Mouse (Mus musculus): ENCODE measurements around the gene Clk1. TPM values are rescaled to one million over a fixed set of nuclear protein-coding genes. Genes with fewer than 3 reads are reported as not detected.

Gene Clk1
- 79.8 TPM in 2 replicates for polyA plus RNA-seq (2015; fragmentation: Nextera tagmentation; extraction: Ambion mirVana)

DNA sequence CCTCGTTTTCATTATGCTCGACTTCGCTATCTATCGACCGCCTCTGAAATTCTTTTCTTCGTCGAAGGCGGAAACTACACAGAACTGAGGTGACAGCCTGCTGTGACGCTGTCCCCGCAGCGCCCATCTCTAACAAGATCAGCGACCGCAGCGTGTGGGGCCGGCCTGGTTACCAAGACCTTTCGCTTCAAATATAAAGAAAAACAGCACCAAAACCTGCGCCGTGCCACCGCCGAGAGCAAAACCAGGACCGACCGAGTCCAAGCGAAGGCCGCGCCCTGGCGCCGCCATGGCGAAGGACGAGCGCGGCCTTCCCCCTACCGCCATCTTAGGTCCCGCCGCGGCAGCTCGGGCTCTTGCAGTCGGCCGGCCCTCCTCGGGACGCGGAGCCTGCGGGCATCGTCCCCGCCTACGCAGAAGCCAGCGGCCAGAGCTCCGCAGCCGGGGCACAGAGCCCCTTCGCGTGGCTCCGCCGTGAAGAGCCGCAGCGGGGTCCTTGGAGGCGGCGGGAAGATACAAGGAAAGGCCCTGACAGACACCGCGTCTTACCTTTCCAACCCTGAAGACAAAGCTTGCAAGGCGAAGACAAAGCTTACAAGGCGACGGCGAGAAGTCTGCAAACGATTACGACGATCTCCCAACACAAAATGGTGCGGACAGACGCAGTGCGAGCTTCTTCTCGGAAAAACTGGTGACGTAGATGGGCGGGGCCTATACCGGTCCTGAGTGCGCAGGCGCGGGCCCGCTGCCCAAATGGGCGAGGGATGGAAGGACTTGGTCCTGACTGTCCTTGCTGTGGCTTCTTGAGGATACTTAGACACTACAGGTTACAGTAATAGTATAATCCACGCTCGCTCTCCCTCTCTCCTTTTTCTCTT lies at the start of gene Clk1:
Gene Clk1 (minus strand): TSS at position 696 of the 878 bp plus-strand sequence.
- peak within 1 kb of the TSS; percentile 75 for H3K4me2 ChIP-seq
- peaks cover 31% of the 10 kb centered on the region for H3K36me3 ChIP-seq (replicated peaks)
- H3K27me3 ChIP-seq = no peaks in the 10 kb centered on the region
- peak within 1 kb of the TSS; percentile 100 for H3K9ac ChIP-seq
- H3K27ac ChIP-seq (replicated peaks) = peak within 1 kb of the TSS; percentile 99
- H3K4me1 ChIP-seq (replicated peaks) = peaks cover 33% of the 10 kb centered on the region
- ATAC-seq (ENCODE audit: insufficient read depth) = peak; percentile 89
- WGBS (ENCODE audit: insufficient replicate concordance) = under 1% methylated on average over 79 of the region's 79 CpGs
- peak within 1 kb of the TSS; percentile 100 for H3K4me3 ChIP-seq (replicated peaks)
- no peaks in the 10 kb centered on the region for H3K9me3 ChIP-seq (replicated peaks)

- peaks cover 95% of the 10 kb centered on the region for H3K36me3 ChIP-seq (replicated peaks)
- WGBS (ENCODE audit: insufficient replicate concordance) = 91% methylated on average over 4 of the region's 4 CpGs
These were observed 41.7 kb upstream of the Clk1 start for GRCm38 (mm10) chr1:58465561-58465960.

GRCm38 (mm10) chr1:58465042-58465441 lies 41.2 kb upstream of the Clk1 start:
- no peak for ATAC-seq (ENCODE audit: insufficient read depth)
- Histone ChIP-seq H3K36me3 (replicated peaks) (peaks cover 95% of the 10 kb centered on the region), H3K4me1 (replicated peaks) (no peaks in the 10 kb centered on the region), H3K27me3 (no peaks in the 10 kb centered on the region), H3K4me2 (no peak overlapping the region), H3K9ac (no peak overlapping the region), H3K4me3 (replicated peaks) (no peak overlapping the region), H3K27ac (replicated peaks) (no peak overlapping the region), H3K9me3 (replicated peaks) (no peaks in the 10 kb centered on the region)
- 85% methylated on average over 4 of the region's 4 CpGs for WGBS (ENCODE audit: insufficient replicate concordance)

More at GRCm38 (mm10) chr1:58465561-58465960, 41.7 kb upstream of the Clk1 start:
- H3K27me3 ChIP-seq = no peaks in the 10 kb centered on the region
- no peak overlapping the region for H3K9ac ChIP-seq
- H3K9me3 ChIP-seq (replicated peaks) = no peaks in the 10 kb centered on the region
- no peak overlapping the region for H3K27ac ChIP-seq (replicated peaks)
- ATAC-seq (ENCODE audit: insufficient read depth) = no peak
- H3K4me1 ChIP-seq (replicated peaks) = no peaks in the 10 kb centered on the region
- H3K4me2 ChIP-seq = no peak overlapping the region
- H3K4me3 ChIP-seq (replicated peaks) = no peak overlapping the region

- H3K9me3 ChIP-seq (replicated peaks) = no peaks in the 10 kb centered on the region
- H3K27ac ChIP-seq (replicated peaks) = no peak overlapping the region
- 88% methylated on average over 2 of the region's 2 CpGs for WGBS (ENCODE audit: insufficient replicate concordance)
- no peak overlapping the region for H3K4me2 ChIP-seq
- H3K27me3 ChIP-seq = no peaks in the 10 kb centered on the region
- no peaks in the 10 kb centered on the region for H3K4me1 ChIP-seq (replicated peaks)
- no peak overlapping the region for H3K4me3 ChIP-seq (replicated peaks)
- no peak for ATAC-seq (ENCODE audit: insufficient read depth)
- peaks cover 93% of the 10 kb centered on the region for H3K36me3 ChIP-seq (replicated peaks)
- no peak overlapping the region for H3K9ac ChIP-seq
These were observed 40.1 kb upstream of the Clk1 start for GRCm38 (mm10) chr1:58463935-58464334.

GRCm38 (mm10) chr1:58460566-58460965 lies 36.7 kb upstream of the Clk1 start:
- no peak overlapping the region for H3K4me2 ChIP-seq
- H3K9ac ChIP-seq = no peak overlapping the region
- no peaks in the 10 kb centered on the region for H3K27me3 ChIP-seq
- 80% methylated on average over 3 of the region's 3 CpGs for WGBS (ENCODE audit: insufficient replicate concordance)
- H3K36me3 ChIP-seq (replicated peaks) = peaks cover 93% of the 10 kb centered on the region
- no peaks in the 10 kb centered on the region for H3K9me3 ChIP-seq (replicated peaks)
- H3K4me3 ChIP-seq (replicated peaks) = no peak overlapping the region
- no peak overlapping the region for H3K27ac ChIP-seq (replicated peaks)
- no peaks in the 10 kb centered on the region for H3K4me1 ChIP-seq (replicated peaks)
- ATAC-seq (ENCODE audit: insufficient read depth) = no peak

- Histone ChIP-seq H3K36me3 (replicated peaks) (peaks cover 84% of the 10 kb centered on the region), H3K4me1 (replicated peaks) (no peaks in the 10 kb centered on the region), H3K4me2 (no peak overlapping the region), H3K9ac (no peak overlapping the region), H3K27me3 (no peaks in the 10 kb centered on the region), H3K4me3 (replicated peaks) (no peak overlapping the region), H3K27ac (replicated peaks) (no peak overlapping the region), H3K9me3 (replicated peaks) (no peaks in the 10 kb centered on the region)
- ATAC-seq (ENCODE audit: insufficient read depth) = no peak
- 77% methylated on average over 2 of the region's 2 CpGs for WGBS (ENCODE audit: insufficient replicate concordance)
These were observed 35.0 kb upstream of the Clk1 start for GRCm38 (mm10) chr1:58458867-58459266.

GRCm38 (mm10) chr1:58458175-58458574 lies 34.3 kb upstream of the Clk1 start:
- H3K36me3 ChIP-seq (replicated peaks) = peaks cover 84% of the 10 kb centered on the region
- no peaks in the 10 kb centered on the region for H3K4me1 ChIP-seq (replicated peaks)
- no peak overlapping the region for H3K9ac ChIP-seq
- no peak overlapping the region for H3K4me3 ChIP-seq (replicated peaks)
- H3K27me3 ChIP-seq = no peaks in the 10 kb centered on the region
- 82% methylated on average over 5 of the region's 5 CpGs for WGBS (ENCODE audit: insufficient replicate concordance)
- ATAC-seq (ENCODE audit: insufficient read depth) = no peak
- no peaks in the 10 kb centered on the region for H3K9me3 ChIP-seq (replicated peaks)
- H3K4me2 ChIP-seq = no peak overlapping the region
- H3K27ac ChIP-seq (replicated peaks) = no peak overlapping the region

GRCm38 (mm10) chr1:58454316-58454715 lies 30.4 kb upstream of the Clk1 start:
- Histone ChIP-seq H3K9ac (no peak overlapping the region), H3K9me3 (replicated peaks) (no peaks in the 10 kb centered on the region), H3K36me3 (replicated peaks) (peaks cover 75% of the 10 kb centered on the region), H3K27ac (replicated peaks) (no peak overlapping the region), H3K4me1 (replicated peaks) (no peaks in the 10 kb centered on the region), H3K4me3 (replicated peaks) (no peak overlapping the region), H3K4me2 (no peak overlapping the region), H3K27me3 (no peaks in the 10 kb centered on the region)
- 75% methylated on average over 6 of the region's 6 CpGs for WGBS (ENCODE audit: insufficient replicate concordance)
- ATAC-seq (ENCODE audit: insufficient read depth) = no peak

DNA sequence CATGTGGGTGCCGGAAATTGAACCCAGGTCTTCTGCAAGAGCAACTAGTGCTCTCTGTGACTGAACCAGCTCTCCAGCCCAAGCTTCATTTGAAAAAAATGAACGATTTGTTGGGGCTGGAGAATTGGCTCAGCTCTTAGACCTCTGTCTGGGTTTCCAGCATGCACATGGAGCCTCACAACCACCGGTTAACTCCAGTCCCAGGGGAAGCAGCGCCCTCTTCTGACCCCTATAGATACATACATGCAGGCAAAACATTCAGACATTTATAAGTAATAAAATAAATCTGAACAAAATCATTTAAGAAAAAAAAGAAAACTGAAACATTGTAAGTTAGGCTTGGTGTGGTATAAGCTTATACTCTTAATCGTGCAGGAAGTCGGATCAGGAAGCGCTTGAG lies 24.5 kb upstream of the Clk1 start:
- 67% methylated on average over 7 of the region's 7 CpGs for WGBS (ENCODE audit: insufficient replicate concordance)

GRCm38 (mm10) chr1:58447766-58448165 lies 23.9 kb upstream of the Clk1 start:
- 84% methylated on average over 7 of the region's 7 CpGs for WGBS (ENCODE audit: insufficient replicate concordance)
- peaks cover 32% of the 10 kb centered on the region for H3K36me3 ChIP-seq (replicated peaks)
- H3K27ac ChIP-seq (replicated peaks) = no peak overlapping the region
- no peak overlapping the region for H3K4me3 ChIP-seq (replicated peaks)
- no peak for ATAC-seq (ENCODE audit: insufficient read depth)
- no peak overlapping the region for H3K4me2 ChIP-seq
- H3K9ac ChIP-seq = no peak overlapping the region
- H3K9me3 ChIP-seq (replicated peaks) = no peaks in the 10 kb centered on the region
- peaks cover 25% of the 10 kb centered on the region for H3K4me1 ChIP-seq (replicated peaks)
- H3K27me3 ChIP-seq = no peaks in the 10 kb centered on the region

More for the DNA sequence above, 24.5 kb upstream of the Clk1 start:
- no peak overlapping the region for H3K9ac ChIP-seq
- H3K27ac ChIP-seq (replicated peaks) = no peak overlapping the region
- H3K4me1 ChIP-seq (replicated peaks) = peaks cover 25% of the 10 kb centered on the region
- no peak overlapping the region for H3K4me3 ChIP-seq (replicated peaks)
- H3K36me3 ChIP-seq (replicated peaks) = peaks cover 38% of the 10 kb centered on the region
- no peak for ATAC-seq (ENCODE audit: insufficient read depth)
- H3K9me3 ChIP-seq (replicated peaks) = no peaks in the 10 kb centered on the region
- no peaks in the 10 kb centered on the region for H3K27me3 ChIP-seq
- H3K4me2 ChIP-seq = no peak overlapping the region

GRCm38 (mm10) chr1:58445861-58446260 lies 22.0 kb upstream of the Clk1 start:
- Histone ChIP-seq H3K4me3 (replicated peaks) (peak overlapping the region; percentile 76), H3K9ac (peak overlapping the region; percentile 72), H3K27me3 (no peaks in the 10 kb centered on the region), H3K4me1 (replicated peaks) (peaks cover 25% of the 10 kb centered on the region), H3K36me3 (replicated peaks) (peaks cover 31% of the 10 kb centered on the region), H3K9me3 (replicated peaks) (no peaks in the 10 kb centered on the region), H3K4me2 (peak overlapping the region; percentile 86), H3K27ac (replicated peaks) (peak overlapping the region; percentile 85)
- 3% methylated on average over 11 of the region's 11 CpGs for WGBS (ENCODE audit: insufficient replicate concordance)
- ATAC-seq (ENCODE audit: insufficient read depth) = no peak
